Mouse (Mus musculus) retina, embryonic 14.5 days (tissue): ENCODE data around the gene Bhmt.
"Not testable (repeated sequence)": the region's sequence is repeated elsewhere in the genome, so short reads cannot be mapped to it uniquely, and the experiment has no call there.

Experiments used
- DNase-seq: peaks from one replicate; pipeline ENCODE4 v3.0.0-alpha.2; 2015; ENCODE audit warnings: low spot score

Bhmt gene

GRCm38 (mm10) chr13:93607701-93608100, 30.1 kb downstream of the Bhmt start:
- DNase-seq: no peak

- no peak for DNase-seq
These were observed 30.7 kb downstream of the Bhmt start for GRCm38 (mm10) chr13:93606868-93607578.

GRCm38 (mm10) chr13:93604698-93605097, 33.1 kb downstream of the Bhmt start:
- no peak for DNase-seq

GRCm38 (mm10) chr13:93601527-93601926, 36.2 kb downstream of the Bhmt start:
- no peak for DNase-seq

GRCm38 (mm10) chr13:93593040-93593699, 44.6 kb downstream of the Bhmt start:
- DNase-seq: no peak

GRCm38 (mm10) chr13:93582526-93582925, 55.2 kb downstream of the Bhmt start:
- not testable (repeated sequence) for DNase-seq

GRCm38 (mm10) chr13:93580431-93580830, 57.3 kb downstream of the Bhmt start:
- DNase-seq: no peak

- no peak for DNase-seq
These were observed 68.1 kb downstream of the Bhmt start for GRCm38 (mm10) chr13:93569676-93570075.
